Mouse (Mus musculus) ES-E14 (cell line): ENCODE data around the gene Slc43a2. TPM values are rescaled to one million over a fixed set of nuclear protein-coding genes. Genes with fewer than 3 reads are reported as not detected.
A peak's percentile ranks its signal among the peaks of the same experiment; 100 is the strongest.

Source experiments
- DNase-seq: peaks from one replicate; pipeline ENCODE4 v3.0.0-alpha.2; 2013; ENCODE audit warnings: low read depth, low spot score
- H3K27ac ChIP-seq: 2 replicates; pipeline ENCODE4 v1.5.1; 2012; ENCODE audit warnings: low read depth, mild to moderate bottlenecking, low read length, moderate library complexity, mixed read lengths; ENCODE audit not compliant: poor library complexity, insufficient read depth, severe bottlenecking
- H3K36me3 ChIP-seq: 2 replicates; pipeline ENCODE4 v1.6.1; 2012; ENCODE audit warnings: mild to moderate bottlenecking, low read length, moderate library complexity, mixed read lengths; ENCODE audit not compliant: control insufficient read depth, poor library complexity, insufficient read depth, severe bottlenecking
- H3K4me1 ChIP-seq, 2 experiments: fragments of 150-350 bp in 1 of 2; sonication (generic) in 1 of 2; 2 replicates each; pipeline ENCODE4 v1.6.1; 2012; ENCODE audit warnings: low read length in 2 of 2, mild to moderate bottlenecking in 1 of 2, mixed read lengths in 1 of 2; ENCODE audit not compliant: control insufficient read depth in 2 of 2, insufficient read depth in 2 of 2, poor library complexity in 1 of 2
- H3K4me3 ChIP-seq, 2 experiments: fragments of 150-350 bp in 1 of 2; sonication (generic) in 1 of 2; 2 replicates each; pipeline ENCODE4 v1.5.1; 2012; ENCODE audit warnings: low read length in 2 of 2, low read depth in 1 of 2, mild to moderate bottlenecking in 1 of 2, mixed read lengths in 1 of 2; ENCODE audit not compliant: insufficient read depth in 1 of 2, poor library complexity in 1 of 2, severe bottlenecking in 1 of 2
- H3K9ac ChIP-seq: 2 replicates; pipeline ENCODE4 v1.6.1; 2012; ENCODE audit warnings: low read depth, mild to moderate bottlenecking, low read length, mixed read lengths; ENCODE audit not compliant: poor library complexity, insufficient read depth, severe bottlenecking
- H3K9me3 ChIP-seq: fragments of 150-350 bp; sonication (generic); 2 replicates; pipeline ENCODE4 v1.6.1; 2012; ENCODE audit warnings: low read depth, mild to moderate bottlenecking, low read length; ENCODE audit not compliant: control insufficient read depth, insufficient read depth
- CHD2 ChIP-seq: IDR thresholded peaks from 2 replicates; pipeline ENCODE4 v1.6.1; 2014; ENCODE audit warnings: mild to moderate bottlenecking, low read depth, low read length, inconsistent platforms
- HCFC1 ChIP-seq: IDR thresholded peaks from 2 replicates; pipeline ENCODE4 v1.6.1; 2012; ENCODE audit warnings: low read length, inconsistent platforms, borderline replicate concordance; ENCODE audit not compliant: insufficient read depth
- MAFK ChIP-seq: IDR thresholded peaks from 2 replicates; pipeline ENCODE4 v1.6.1; 2014; ENCODE audit warnings: mild to moderate bottlenecking, low read depth, low read length, inconsistent platforms; ENCODE audit not compliant: insufficient read depth
- ZC3H11A ChIP-seq: IDR thresholded peaks from 2 replicates; pipeline ENCODE4 v1.6.1; 2012; ENCODE audit warnings: low read depth, mild to moderate bottlenecking, inconsistent platforms, low read length, borderline replicate concordance
- ZNF384 ChIP-seq: IDR thresholded peaks from 2 replicates; pipeline ENCODE4 v1.6.1; 2012; ENCODE audit warnings: low read depth, low read length, inconsistent platforms
- in situ Hi-C, 2 experiments: fragments of 600-800 bp; cut with MboI; formaldehyde crosslinking; loops; one replicate each; pipeline ENCODE4 v1.15.1; 2025; ENCODE audit warnings: low sequenced_read_pairs in 2 of 2, inconsistent platforms in 1 of 2; ENCODE audit not compliant: unreplicated experiment in 2 of 2
- total RNA-seq: library from RNA; depleted of rRNA; stranded (reverse); fragments of 300-350 nt; gene quantifications from 2 replicates; pipeline ENCODE4 v1.2.3, GENCODE M21; 2012

Slc43a2 gene
- total RNA-seq, 1 experiment, result 24.8 TPM

- H3K4me1 ChIP-seq, result peaks cover 0 to 12% of the 10 kb centered on the region in 2 experiments; a peak in 2 of 4 replicates
- H3K36me3 ChIP-seq, result peaks cover 3% of the 10 kb centered on the region; the same call in 1 of the 2 replicates
- in situ Hi-C loops, result no loop called here
These were observed 54.5 kb downstream of the Slc43a2 start for GRCm38 (mm10) chr11:75585978-75586377.

GRCm38 (mm10) chr11:75586963-75587362 is 55.5 kb downstream of the Slc43a2 start:
- Histone ChIP-seq H3K4me1 (peaks cover 0 to 12% of the 10 kb centered on the region in 2 experiments; a peak in 2 of 4 replicates), H3K36me3 (peaks cover 3% of the 10 kb centered on the region; the same call in 1 of the 2 replicates), H3K9ac (no peak overlapping the region), H3K4me3 (no peak overlapping the region), H3K9me3 (no peaks in the 10 kb centered on the region), H3K27ac (no peak overlapping the region)
- DNase-seq, result no peak
- in situ Hi-C loops, result no loop called here
- TF ChIP-seq ZC3H11A (no peak), MAFK (no peak), ZNF384 (no peak), HCFC1 (no peak), CHD2 (no peak)

More at GRCm38 (mm10) chr11:75585978-75586377, 54.5 kb downstream of the Slc43a2 start:
- TF ChIP-seq CHD2 (no peak), ZC3H11A (no peak), MAFK (no peak), HCFC1 (no peak), ZNF384 (no peak)
- Histone ChIP-seq H3K9ac (no peak overlapping the region), H3K4me3 (no peak overlapping the region), H3K27ac (no peak overlapping the region), H3K9me3 (no peaks in the 10 kb centered on the region)
- DNase-seq, result no peak

GRCm38 (mm10) chr11:75587493-75588284 is 56.2 kb downstream of the Slc43a2 start, which contains the start of gene Pitpna:
Gene Pitpna (plus strand): TSS chr11:75588097.
- peaks cover 3% of the 10 kb centered on the region; the same call in 1 of the 2 replicates for H3K36me3 ChIP-seq
- peak within 1 kb of the TSS; percentile 83 to 96 for H3K4me3 ChIP-seq
- H3K4me1 ChIP-seq, result peaks cover 0 to 12% of the 10 kb centered on the region in 2 experiments; a peak in 2 of 4 replicates
- no peak for TF ChIP-seq ZNF384
- TF ChIP-seq HCFC1, result no peak
- no peak for TF ChIP-seq MAFK
- no peak for TF ChIP-seq CHD2
- peak within 1 kb of the TSS; percentile 2; the same call in 1 of the 2 replicates for H3K27ac ChIP-seq
- peak within 1 kb of the TSS; percentile 83 for H3K9ac ChIP-seq
- peak; percentile 79 for DNase-seq
- in situ Hi-C loops, result no loop called here
- H3K9me3 ChIP-seq, result no peaks in the 10 kb centered on the region

- Histone ChIP-seq H3K4me1 (peaks cover 0 to 12% of the 10 kb centered on the region in 2 experiments; a peak in 2 of 4 replicates), H3K4me3 (peak overlapping the region; percentile 83 to 96), H3K27ac (peak overlapping the region; percentile 2; the same call in 1 of the 2 replicates), H3K9me3 (no peaks in the 10 kb centered on the region), H3K9ac (peak overlapping the region; percentile 83), H3K36me3 (peaks cover 3% of the 10 kb centered on the region; the same call in 1 of the 2 replicates)
- peak; percentile 27 for DNase-seq
- TF ChIP-seq MAFK, result no peak
- TF ChIP-seq HCFC1, result no peak
- TF ChIP-seq ZC3H11A, result no peak
- in situ Hi-C loops, result no loop called here
These were observed 56.9 kb downstream of the Slc43a2 start for GRCm38 (mm10) chr11:75588285-75588941.
